Mouse (Mus musculus) small intestine, adult 2 months (tissue): ENCODE measurements around the gene Cenpa. TPM values are rescaled to one million over a fixed set of nuclear protein-coding genes. Genes with fewer than 3 reads are reported as not detected.

Source experiments
- H3K27ac ChIP-seq: fragments of 200-500 bp; 2 replicates; pipeline ENCODE4 v1.5.1; 2012; ENCODE audit warnings: low read depth, low read length, control low read depth, inconsistent platforms; ENCODE audit not compliant: insufficient read depth
- H3K27me3 ChIP-seq: fragments of 200-500 bp; 2 replicates; pipeline ENCODE4 v1.6.1; 2012; ENCODE audit warnings: mild to moderate bottlenecking, moderate library complexity, low read length, inconsistent platforms; ENCODE audit not compliant: control insufficient read depth, insufficient read depth
- H3K36me3 ChIP-seq: fragments of 200-500 bp; 2 replicates; pipeline ENCODE4 v1.6.1; 2012; ENCODE audit warnings: mild to moderate bottlenecking, low read length, control low read depth, inconsistent platforms; ENCODE audit not compliant: control insufficient read depth, insufficient read depth
- H3K4me1 ChIP-seq: fragments of 200-500 bp; 2 replicates; pipeline ENCODE4 v1.6.1; 2012; ENCODE audit warnings: low read length, inconsistent platforms, mixed read lengths; ENCODE audit not compliant: control insufficient read depth, insufficient read depth, insufficient read length
- H3K4me3 ChIP-seq: fragments of 200-500 bp; 2 replicates; pipeline ENCODE4 v1.5.1; 2012; ENCODE audit warnings: low read depth, mild to moderate bottlenecking, control low read depth, inconsistent platforms, low read length, moderate library complexity
- CTCF ChIP-seq: fragments of 200-500 bp; IDR thresholded peaks from 2 replicates; pipeline ENCODE4 v1.5.1; 2012; ENCODE audit warnings: low read depth, mild to moderate bottlenecking, control low read depth, inconsistent platforms, low read length, moderate library complexity, mixed read lengths; ENCODE audit not compliant: insufficient replicate concordance, insufficient read length; ENCODE audit errors: extremely low read depth
- POLR2A ChIP-seq: fragments of 200-500 bp; IDR thresholded peaks from 2 replicates; pipeline ENCODE4 v1.6.1; 2012; ENCODE audit warnings: low read depth, mild to moderate bottlenecking, control low read depth, inconsistent platforms, low read length, moderate library complexity
- WGBS: fragments of 180-500 bp; shearing (Covaris S2); methylation state at CpG from one replicate; pipeline ENCODE4 v1.1.7; 2018; 5-methylcytosine and 5-hydroxymethylcytosine counted together
- polyA plus RNA-seq: library from polyadenylated mRNA; depleted of rRNA; stranded (reverse); fragments of >200 nt; gene quantifications from 2 replicates; pipeline ENCODE4 v1.2.3, GENCODE M21; 2012

The Cenpa gene
- polyA plus RNA-seq, 1 experiment, result 33.0 TPM

DNA sequence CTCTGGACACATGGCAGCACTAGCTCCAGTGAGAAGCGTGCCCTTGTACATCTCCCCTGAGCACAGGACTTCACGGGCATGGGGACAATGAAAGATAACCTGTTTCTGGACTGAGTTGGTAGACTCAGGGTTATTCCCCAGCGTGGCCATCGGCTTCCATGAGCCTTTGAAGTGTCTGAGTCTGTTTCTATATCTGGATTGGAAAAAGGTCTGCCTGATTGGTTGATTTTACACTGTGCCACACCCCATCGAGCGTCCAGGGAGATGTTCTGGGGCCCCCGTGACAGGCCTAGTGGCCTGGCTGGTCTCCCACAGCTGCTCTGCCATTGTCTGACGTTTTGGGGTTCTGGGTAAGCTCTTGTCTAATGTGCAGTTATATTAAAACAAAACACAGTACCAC lies 11.5 kb upstream of the Cenpa start:
- Histone ChIP-seq H3K4me1 (peaks cover under 1% of the 10 kb centered on the region; the same call in 1 of the 2 replicates), H3K27me3 (no peaks in the 10 kb centered on the region), H3K4me3 (no peak overlapping the region), H3K36me3 (peaks cover 41% of the 10 kb centered on the region), H3K27ac (no peak overlapping the region)
- 82% methylated on average over 8 of the region's 8 CpGs for WGBS
- TF ChIP-seq CTCF, result no peak
- no peak for TF ChIP-seq POLR2A

DNA sequence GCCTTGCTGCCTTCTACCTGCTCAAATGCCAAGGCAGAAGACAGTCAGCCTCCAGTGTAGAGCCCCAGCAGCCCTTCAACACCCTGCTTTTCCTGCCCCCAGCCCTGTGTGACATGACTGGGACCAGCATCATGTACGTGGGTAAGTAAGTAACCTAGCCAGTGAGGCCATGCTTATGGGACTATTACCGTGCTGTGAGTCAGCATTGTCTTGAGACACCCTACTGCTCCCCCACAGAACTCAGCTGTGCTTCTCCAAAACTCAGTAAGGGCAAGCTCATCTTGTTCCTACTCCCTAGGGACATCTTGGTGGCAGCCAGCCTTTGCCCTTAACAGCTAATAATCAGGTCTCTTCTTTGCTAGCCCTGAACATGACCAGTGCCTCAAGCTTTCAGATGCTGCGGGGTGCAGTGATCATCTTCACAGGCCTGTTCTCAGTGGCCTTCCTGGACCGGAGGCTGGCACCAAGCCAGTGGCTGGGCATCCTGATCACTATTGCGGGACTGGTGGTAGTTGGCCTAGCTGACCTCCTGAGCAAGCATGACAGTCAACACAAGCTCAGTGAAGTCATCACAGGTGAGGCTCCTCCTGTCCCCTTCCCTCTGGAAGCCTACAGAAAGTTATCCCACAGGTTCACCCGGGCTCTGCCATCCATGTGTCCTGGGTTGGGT lies 10.9 kb upstream of the Cenpa start:
- H3K4me3 ChIP-seq, result no peak overlapping the region
- H3K27ac ChIP-seq, result no peak overlapping the region
- H3K4me1 ChIP-seq, result no peaks in the 10 kb centered on the region
- H3K36me3 ChIP-seq, result peaks cover 41% of the 10 kb centered on the region
- TF ChIP-seq POLR2A, result no peak
- WGBS, result 89% methylated on average over 6 of the region's 6 CpGs
- H3K27me3 ChIP-seq, result no peaks in the 10 kb centered on the region

DNA sequence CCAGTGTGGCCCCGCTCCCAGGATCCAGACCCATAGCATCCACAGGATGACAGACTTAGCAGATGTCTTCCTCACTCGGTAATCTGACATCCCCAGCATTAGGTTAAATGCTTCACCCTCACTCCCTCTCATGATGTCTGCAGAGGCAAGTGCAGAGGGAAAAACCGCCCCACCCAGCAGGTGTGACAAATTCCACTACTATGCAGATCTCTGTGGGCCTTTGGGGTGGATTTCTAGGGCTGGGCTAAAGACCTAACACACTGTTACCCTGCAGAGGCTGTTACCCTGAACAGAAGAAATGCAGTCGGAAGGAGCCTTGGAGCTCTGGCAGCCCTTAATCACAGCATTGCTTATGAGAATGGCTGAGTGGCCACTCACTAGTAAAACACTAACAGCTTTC lies 7.5 kb upstream of the Cenpa start:
- no peaks in the 10 kb centered on the region for H3K27me3 ChIP-seq
- H3K4me3 ChIP-seq, result no peak overlapping the region
- no peaks in the 10 kb centered on the region for H3K4me1 ChIP-seq
- TF ChIP-seq POLR2A (no peak), CTCF (no peak)
- no peak overlapping the region for H3K27ac ChIP-seq
- H3K36me3 ChIP-seq, result peaks cover 39% of the 10 kb centered on the region
- WGBS, result 91% methylated on average over 4 of the region's 4 CpGs

DNA sequence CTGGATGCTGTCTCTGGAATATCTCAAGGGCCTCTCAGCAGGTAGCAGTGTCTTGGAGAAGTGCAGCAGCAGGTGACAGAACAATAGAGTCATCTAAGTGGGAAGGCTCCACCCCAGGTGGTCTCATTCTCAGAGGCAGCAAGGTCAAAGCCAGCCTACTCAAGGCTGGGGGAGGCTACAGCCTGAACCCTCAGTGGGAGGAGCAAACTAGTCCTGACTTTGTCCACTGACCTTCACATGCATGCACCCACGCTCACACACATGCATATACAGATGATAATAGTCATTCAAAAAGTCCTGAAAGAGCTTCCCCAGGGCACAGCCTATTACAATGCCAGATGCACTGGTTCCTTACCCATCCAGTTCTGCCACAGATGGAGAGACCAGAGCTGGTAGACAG lies 6.3 kb upstream of the Cenpa start:
- H3K27ac ChIP-seq, result no peak overlapping the region
- H3K4me3 ChIP-seq, result no peak overlapping the region
- no peaks in the 10 kb centered on the region for H3K4me1 ChIP-seq
- peaks cover 31% of the 10 kb centered on the region for H3K36me3 ChIP-seq
- no peak for TF ChIP-seq POLR2A
- no peaks in the 10 kb centered on the region for H3K27me3 ChIP-seq
- whole genome bisulfite sequencing, result 97% methylated on average over 1 of the region's 1 CpGs

DNA sequence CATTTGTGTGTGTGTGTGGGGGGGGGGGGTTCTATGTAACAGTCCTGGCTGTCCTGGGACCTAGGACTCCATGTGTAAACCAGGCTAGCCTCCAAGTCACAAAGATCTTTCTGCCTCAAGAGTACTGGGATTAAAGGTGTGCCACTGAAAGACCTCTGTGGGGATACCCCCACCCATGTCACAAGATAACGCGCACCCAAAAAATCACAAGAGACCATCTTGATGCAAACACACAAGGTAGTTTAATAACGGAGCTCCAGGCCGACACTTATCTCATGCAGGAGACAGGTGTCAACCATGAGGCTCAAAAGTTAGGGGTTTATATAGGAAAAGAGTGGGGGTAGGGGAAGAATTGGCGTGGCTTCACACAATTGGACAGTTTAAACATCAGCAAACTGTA lies 5.8 kb upstream of the Cenpa start:
- Histone ChIP-seq H3K27ac (no peak overlapping the region), H3K4me1 (no peaks in the 10 kb centered on the region; the same call in 1 of the 2 replicates), H3K36me3 (peaks cover 26% of the 10 kb centered on the region), H3K4me3 (no peak overlapping the region), H3K27me3 (no peaks in the 10 kb centered on the region)
- WGBS, result 80% methylated on average over 5 of the region's 5 CpGs
- TF ChIP-seq CTCF, result no peak

DNA sequence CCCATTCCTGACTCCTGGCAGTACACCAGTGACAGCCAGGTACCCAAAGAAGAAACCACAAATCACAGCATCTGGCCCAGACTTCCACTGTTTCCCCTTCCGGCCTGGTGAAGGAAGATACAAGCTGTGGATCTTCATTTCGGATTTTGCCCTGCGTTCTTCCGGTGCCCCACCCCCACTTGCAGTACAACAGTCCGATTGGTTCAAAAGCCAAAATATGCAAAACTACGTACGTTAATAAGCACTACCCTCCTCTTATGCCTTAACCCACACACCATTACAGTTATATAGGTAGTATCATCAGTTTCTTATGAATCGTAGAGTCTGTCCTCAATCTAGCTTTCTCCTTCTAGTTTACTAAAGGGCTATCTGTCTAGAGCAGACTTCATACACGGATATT lies 1.2 kb upstream of the Cenpa start:
- H3K27me3 ChIP-seq, result no peaks in the 10 kb centered on the region
- no peak for TF ChIP-seq POLR2A
- TF ChIP-seq CTCF, result no peak
- H3K4me1 ChIP-seq, result peaks cover 2% of the 10 kb centered on the region; the same call in 1 of the 2 replicates
- no peak overlapping the region for H3K27ac ChIP-seq
- H3K36me3 ChIP-seq, result no peaks in the 10 kb centered on the region
- WGBS, result 90% methylated on average over 9 of the region's 9 CpGs
- no peak overlapping the region for H3K4me3 ChIP-seq

DNA sequence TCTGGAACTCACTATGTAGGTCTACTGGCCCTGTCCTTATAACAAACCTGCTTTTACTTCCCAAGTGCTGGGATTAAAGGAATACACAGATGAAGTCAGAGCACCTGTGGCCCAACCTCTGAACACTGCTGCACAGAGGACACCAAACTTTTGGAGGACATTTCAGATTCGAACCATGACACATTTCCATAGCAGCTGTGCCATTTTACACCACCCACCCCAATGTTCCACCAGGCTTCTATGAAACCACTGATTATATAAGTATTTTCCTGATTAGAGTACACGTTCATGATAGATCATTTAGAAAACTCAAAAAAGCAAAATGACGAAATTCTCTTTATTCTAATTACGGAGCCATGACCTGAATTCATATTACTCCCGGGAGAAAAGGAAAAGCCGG lies 609 bp upstream of the Cenpa start:
- H3K4me1 ChIP-seq, result peaks cover 2% of the 10 kb centered on the region; the same call in 1 of the 2 replicates
- H3K4me3 ChIP-seq, result peak overlapping the region; percentile 84
- TF ChIP-seq CTCF, result no peak
- TF ChIP-seq POLR2A, result no peak
- H3K27me3 ChIP-seq, result no peaks in the 10 kb centered on the region
- H3K27ac ChIP-seq, result peak overlapping the region; percentile 88
- no peaks in the 10 kb centered on the region for H3K36me3 ChIP-seq
- 19% methylated on average over 6 of the region's 6 CpGs for WGBS
